Mouse (Mus musculus) liver, adult 2 months (tissue): ENCODE results near the gene Olfr69.

ENCODE experiments used
- CTCF ChIP-seq: fragments of 200-500 bp; IDR thresholded peaks from 2 replicates; pipeline ENCODE4 v1.5.1; 2011; ENCODE audit warnings: low read depth, low read length, control low read depth
- POLR2A ChIP-seq: fragments of 200-500 bp; IDR thresholded peaks from 2 replicates; pipeline ENCODE4 v1.6.1; 2011; ENCODE audit warnings: low read length, control low read depth; ENCODE audit not compliant: insufficient read depth; ENCODE audit errors: extremely low read depth

GRCm38 (mm10) chr7:103811223-103811845 lies 39.9 kb upstream of the Olfr69 start:
- TF ChIP-seq CTCF: no peak
- no peak for TF ChIP-seq POLR2A
